Mouse (Mus musculus): ENCODE results near the gene Gjc1. TPM values are rescaled to one million over a fixed set of nuclear protein-coding genes. Genes with fewer than 3 reads are reported as not detected.

Gjc1 gene
- polyA plus RNA-seq, 1 experiment from 2014 or later, result 118 TPM

DNA sequence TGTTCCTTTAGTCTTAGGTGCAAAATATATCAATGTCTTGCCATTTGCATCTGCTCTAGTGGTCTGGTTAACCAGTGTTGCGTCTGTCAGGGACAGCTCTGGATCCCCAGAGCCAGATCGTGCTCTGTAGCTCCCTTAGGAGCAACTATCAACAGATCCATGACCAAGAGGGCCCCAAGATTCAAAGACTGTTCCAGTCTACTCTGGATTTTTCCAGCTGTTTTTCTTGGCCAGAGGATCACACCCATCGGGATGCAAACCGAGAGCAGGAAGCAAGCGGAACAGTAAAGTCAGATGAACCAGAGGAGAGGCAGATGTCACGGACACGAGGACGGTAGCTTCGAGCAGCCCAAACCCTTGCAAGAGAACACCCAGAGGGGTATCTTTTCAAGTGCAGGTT, 16.6 kb upstream of the Gjc1 start:
- Histone ChIP-seq H3K27me3 (no peaks in the 10 kb centered on the region), H3K36me3 (peaks cover 50% of the 10 kb centered on the region), H3K4me2 (no peak overlapping the region), H3K27ac (no peak overlapping the region), H3K4me1 (replicated peaks) (0 out of 2 replicates have a peak, but pooled peaks cover 4% of the 10 kb centered on the region), H3K9ac (replicated peaks) (no peak overlapping the region), H3K9me3 (no peaks in the 10 kb centered on the region), H3K4me3 (replicated peaks) (no peak overlapping the region)
- 89% methylated on average over 9 of the region's 9 CpGs for WGBS
- no peak for ATAC-seq (ENCODE audit: insufficient number of reproducible peaks, insufficient read depth, low FRiP score, low TSS enrichment, low read depth)

DNA sequence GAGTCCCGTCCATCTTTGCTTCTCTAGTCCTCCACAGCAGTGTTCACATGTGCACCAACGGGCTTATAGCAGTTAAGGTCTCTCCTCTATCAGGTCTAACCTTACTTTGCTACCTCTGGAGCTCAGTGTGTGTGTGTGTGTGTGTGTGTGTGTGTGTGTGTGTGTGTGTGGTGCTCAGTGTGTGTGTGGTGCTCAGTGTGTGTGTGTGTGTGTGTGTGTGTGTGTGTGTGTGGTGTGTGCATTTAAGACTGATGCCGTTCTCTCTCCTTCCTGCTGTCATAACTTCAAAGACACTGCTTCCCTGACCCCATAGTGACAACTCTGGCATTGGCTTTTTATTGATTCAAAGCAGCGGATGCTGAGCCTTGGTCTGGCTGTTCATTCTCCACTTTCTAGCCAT, 16.0 kb upstream of the Gjc1 start, which contains the start of gene Higd1b:
TSS of gene Higd1b (plus strand) at position 301 of the 400 bp plus-strand sequence.
- ATAC-seq (ENCODE audit: insufficient number of reproducible peaks, insufficient read depth, low FRiP score, low TSS enrichment, low read depth), result no peak
- Histone ChIP-seq H3K9ac (replicated peaks) (no peak within 1 kb of the TSS), H3K4me2 (no peak within 1 kb of the TSS), H3K27ac (no peak within 1 kb of the TSS), H3K27me3 (no peaks in the 10 kb centered on the region), H3K4me1 (replicated peaks) (0 out of 2 replicates have a peak, but pooled peaks cover 4% of the 10 kb centered on the region), H3K9me3 (no peaks in the 10 kb centered on the region), H3K4me3 (replicated peaks) (no peak within 1 kb of the TSS), H3K36me3 (peaks cover 45% of the 10 kb centered on the region)
- 67% methylated on average over 4 of the region's 4 CpGs for WGBS

DNA sequence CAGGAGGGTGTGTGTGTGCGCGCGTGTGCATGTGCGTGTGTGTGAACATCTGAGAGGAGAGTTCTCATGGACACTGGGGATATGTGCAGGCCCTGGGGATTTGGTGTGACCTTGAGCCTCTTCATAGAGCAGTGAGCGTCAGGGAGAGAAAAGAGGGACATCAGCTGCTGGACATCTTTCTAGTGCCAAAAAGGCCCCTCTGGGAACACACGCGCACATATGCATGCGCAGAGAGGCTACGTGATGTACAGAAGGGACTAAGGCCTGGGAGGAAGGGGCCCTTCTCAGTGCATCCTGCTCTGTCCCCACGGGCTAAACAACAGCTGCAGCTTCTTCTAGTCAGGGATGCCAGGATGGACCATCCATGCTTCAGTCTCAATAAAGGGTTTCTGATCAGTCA, 14.7 kb upstream of the Gjc1 start:
- WGBS, result 91% methylated on average over 10 of the region's 10 CpGs
- ATAC-seq (ENCODE audit: insufficient number of reproducible peaks, insufficient read depth, low FRiP score, low TSS enrichment, low read depth), result no peak
- 0 out of 2 replicates have a peak, but pooled peaks cover 4% of the 10 kb centered on the region for H3K4me1 ChIP-seq (replicated peaks)
- H3K9me3 ChIP-seq, result no peaks in the 10 kb centered on the region
- H3K4me2 ChIP-seq, result no peak overlapping the region
- H3K9ac ChIP-seq (replicated peaks), result no peak overlapping the region
- no peak overlapping the region for H3K27ac ChIP-seq
- H3K36me3 ChIP-seq, result peaks cover 32% of the 10 kb centered on the region
- no peaks in the 10 kb centered on the region for H3K27me3 ChIP-seq
- H3K4me3 ChIP-seq (replicated peaks), result no peak overlapping the region

DNA sequence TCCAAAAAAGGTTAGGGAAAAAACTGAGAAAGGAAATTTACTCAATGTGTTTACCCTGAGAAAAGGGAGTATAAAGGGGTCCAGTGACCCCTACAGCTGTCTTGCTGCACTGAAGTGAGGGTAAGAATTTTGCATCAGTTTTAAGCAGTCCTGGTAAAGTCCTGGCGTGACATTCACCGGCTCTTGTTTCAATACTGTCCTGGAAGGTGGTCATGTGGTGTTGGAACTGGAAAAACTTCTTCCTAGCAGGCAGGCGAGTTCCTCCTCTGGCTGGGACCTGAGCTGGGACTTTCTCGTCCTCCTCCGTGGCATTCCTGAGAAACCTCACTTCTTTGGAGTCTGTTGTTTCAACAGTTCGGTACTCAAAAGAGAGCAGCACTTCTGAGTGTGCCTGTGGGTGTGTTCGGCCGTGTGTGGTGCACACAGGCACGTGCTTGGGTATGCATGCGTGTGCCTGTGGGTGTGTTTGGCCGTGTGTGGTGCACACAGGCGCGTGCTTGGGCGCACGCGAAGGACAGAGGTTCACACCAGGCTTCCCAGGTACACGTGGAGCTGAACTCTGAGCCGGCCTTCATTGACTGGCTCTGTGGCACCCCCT, 13.3 kb upstream of the Gjc1 start:
- peaks cover 18% of the 10 kb centered on the region for H3K36me3 ChIP-seq
- 0 out of 2 replicates have a peak overlapping the region, but pooled peaks have one; percentile 28 for H3K9ac ChIP-seq (replicated peaks)
- H3K9me3 ChIP-seq, result no peaks in the 10 kb centered on the region
- peak overlapping the region; percentile 54; the same call in 1 of the 2 replicates for H3K27ac ChIP-seq
- H3K27me3 ChIP-seq, result no peaks in the 10 kb centered on the region
- no peak overlapping the region for H3K4me2 ChIP-seq
- ATAC-seq (ENCODE audit: insufficient number of reproducible peaks, insufficient read depth, low FRiP score, low TSS enrichment, low read depth), result no peak
- 0 out of 2 replicates have a peak, but pooled peaks cover 4% of the 10 kb centered on the region for H3K4me1 ChIP-seq (replicated peaks)
- WGBS, result 67% methylated on average over 18 of the region's 18 CpGs
- H3K4me3 ChIP-seq (replicated peaks), result no peak overlapping the region

DNA sequence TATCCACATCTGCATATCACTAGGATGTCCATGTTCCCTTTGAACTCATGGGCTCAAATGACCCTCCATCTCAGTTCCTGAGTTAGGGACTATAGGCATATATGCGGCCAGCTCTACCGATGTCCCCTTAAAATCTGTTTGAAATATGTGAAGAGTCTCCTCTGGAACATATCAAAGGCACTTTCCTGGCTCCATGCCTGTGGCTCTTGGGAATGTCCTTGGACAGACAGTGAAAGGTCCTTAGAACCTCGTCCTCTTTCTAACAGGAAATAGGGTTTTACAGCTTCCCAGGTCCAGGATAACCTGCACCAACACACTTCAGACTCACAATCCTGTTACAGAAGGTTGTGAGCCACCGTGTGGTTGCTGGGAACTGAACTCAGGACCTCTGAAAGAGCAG, 10.8 kb upstream of the Gjc1 start:
- Histone ChIP-seq H3K9ac (replicated peaks) (no peak overlapping the region), H3K27me3 (no peaks in the 10 kb centered on the region), H3K4me1 (replicated peaks) (0 out of 2 replicates have a peak, but pooled peaks cover 9% of the 10 kb centered on the region), H3K4me2 (no peak overlapping the region), H3K4me3 (replicated peaks) (no peak overlapping the region), H3K36me3 (no peaks in the 10 kb centered on the region), H3K9me3 (no peaks in the 10 kb centered on the region), H3K27ac (no peak overlapping the region)
- ATAC-seq (ENCODE audit: insufficient number of reproducible peaks, insufficient read depth, low FRiP score, low TSS enrichment, low read depth), result no peak
- WGBS, result 71% methylated on average over 4 of the region's 4 CpGs

DNA sequence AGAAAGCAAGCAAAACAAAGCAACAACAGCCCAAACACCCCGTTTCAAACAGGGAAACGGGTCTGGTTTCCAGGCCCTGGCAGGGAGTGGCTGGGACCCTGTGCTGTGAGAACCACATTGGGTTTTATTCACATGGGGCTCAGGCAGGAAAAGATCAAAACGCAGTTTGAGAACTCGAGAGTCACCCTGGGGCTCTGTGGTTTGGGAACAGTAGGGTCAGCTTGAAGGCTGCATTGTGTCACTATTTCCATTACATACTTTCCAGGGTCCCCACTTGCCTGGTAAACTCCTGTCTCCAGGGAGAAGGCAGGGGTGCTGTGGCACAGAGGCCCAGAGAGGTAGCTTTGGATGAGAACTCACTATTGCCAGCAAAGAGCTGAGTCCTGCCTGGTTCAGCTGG, 7.6 kb upstream of the Gjc1 start:
- Histone ChIP-seq H3K9me3 (no peaks in the 10 kb centered on the region), H3K27me3 (no peaks in the 10 kb centered on the region), H3K4me3 (replicated peaks) (no peak overlapping the region), H3K9ac (replicated peaks) (no peak overlapping the region), H3K36me3 (no peaks in the 10 kb centered on the region), H3K4me1 (replicated peaks) (0 out of 2 replicates have a peak, but pooled peaks cover 5% of the 10 kb centered on the region), H3K27ac (no peak overlapping the region), H3K4me2 (no peak overlapping the region)
- WGBS, result 55% methylated on average over 4 of the region's 4 CpGs
- no peak for ATAC-seq (ENCODE audit: insufficient number of reproducible peaks, insufficient read depth, low FRiP score, low TSS enrichment, low read depth)

DNA sequence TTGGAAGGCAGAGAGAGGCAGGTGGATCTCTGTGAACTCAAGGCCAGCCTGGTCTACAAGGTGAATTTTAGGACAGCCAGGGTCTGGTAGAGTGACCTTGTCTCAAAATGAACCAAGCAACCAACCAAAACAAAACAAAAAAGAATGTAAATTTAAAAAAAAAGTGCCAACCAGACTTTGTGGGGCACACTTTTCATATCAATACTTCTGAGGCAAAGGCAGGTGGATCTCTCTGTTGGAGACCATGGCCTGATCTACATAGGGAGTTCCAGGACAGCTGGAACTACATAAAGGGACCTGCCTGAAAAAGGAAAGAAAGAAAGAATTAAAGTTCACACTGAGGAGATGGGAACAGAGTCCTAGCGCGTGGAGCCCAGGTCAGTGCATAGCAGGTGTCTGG, 7.0 kb upstream of the Gjc1 start:
- ATAC-seq (ENCODE audit: insufficient number of reproducible peaks, insufficient read depth, low FRiP score, low TSS enrichment, low read depth), result no peak
- no peak overlapping the region for H3K27ac ChIP-seq
- H3K9ac ChIP-seq (replicated peaks), result no peak overlapping the region
- no peaks in the 10 kb centered on the region for H3K9me3 ChIP-seq
- 74% methylated on average over 2 of the region's 2 CpGs for WGBS
- no peak overlapping the region for H3K4me2 ChIP-seq
- H3K4me1 ChIP-seq (replicated peaks), result 0 out of 2 replicates have a peak, but pooled peaks cover 5% of the 10 kb centered on the region
- no peaks in the 10 kb centered on the region for H3K27me3 ChIP-seq
- H3K36me3 ChIP-seq, result no peaks in the 10 kb centered on the region
- H3K4me3 ChIP-seq (replicated peaks), result no peak overlapping the region

DNA sequence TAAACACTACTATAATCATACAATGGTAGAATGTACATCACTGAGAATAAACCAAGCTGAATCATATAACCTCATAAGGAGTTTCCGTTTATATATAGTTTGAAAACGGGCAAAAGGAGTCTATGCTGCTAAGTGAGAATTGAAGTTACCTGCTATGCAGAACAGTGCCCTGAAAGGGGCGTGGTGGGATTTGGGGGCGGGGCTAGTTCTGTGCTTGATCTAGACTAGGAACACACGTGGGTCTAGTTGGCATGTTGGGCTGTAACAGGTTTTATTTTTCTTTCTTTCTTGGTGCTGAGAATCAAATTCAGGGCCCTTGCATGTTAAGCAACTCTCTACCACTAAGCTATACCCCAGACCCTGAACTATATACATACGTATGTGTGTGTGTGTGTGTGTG, 1.7 kb upstream of the Gjc1 start:
- no peak overlapping the region for H3K9ac ChIP-seq (replicated peaks)
- peaks cover 25% of the 10 kb centered on the region for H3K4me1 ChIP-seq (replicated peaks)
- no peak overlapping the region for H3K4me3 ChIP-seq (replicated peaks)
- no peak overlapping the region for H3K4me2 ChIP-seq
- WGBS, result 58% methylated on average over 6 of the region's 6 CpGs
- H3K27ac ChIP-seq, result no peak overlapping the region
- no peaks in the 10 kb centered on the region for H3K9me3 ChIP-seq
- no peaks in the 10 kb centered on the region for H3K36me3 ChIP-seq
- no peak for ATAC-seq (ENCODE audit: insufficient number of reproducible peaks, insufficient read depth, low FRiP score, low TSS enrichment, low read depth)
- H3K27me3 ChIP-seq, result no peaks in the 10 kb centered on the region

DNA sequence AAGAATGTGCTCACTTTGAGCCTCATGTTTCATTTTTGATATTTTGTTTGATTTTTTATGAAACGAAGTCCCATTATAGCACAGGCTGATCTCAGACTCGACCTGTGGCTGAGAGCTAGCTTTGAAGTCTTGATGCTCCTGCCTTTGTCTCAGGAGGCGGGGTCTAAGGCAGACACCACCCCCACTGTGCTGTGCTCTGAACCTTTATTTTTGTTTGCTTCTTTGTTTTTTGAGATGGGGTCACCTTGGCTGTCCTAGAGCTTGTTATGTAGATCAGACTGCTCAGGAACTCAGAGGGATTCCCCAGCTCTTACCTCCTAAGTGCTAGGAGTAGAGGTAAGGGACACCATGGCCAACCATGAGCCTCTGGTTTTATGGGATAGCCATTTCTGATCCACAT, 932 bp upstream of the Gjc1 start:
- no peaks in the 10 kb centered on the region for H3K9me3 ChIP-seq
- peaks cover 3% of the 10 kb centered on the region; the same call in 1 of the 2 replicates for H3K36me3 ChIP-seq
- H3K4me1 ChIP-seq (replicated peaks), result peaks cover 31% of the 10 kb centered on the region
- no peak overlapping the region for H3K27ac ChIP-seq
- H3K27me3 ChIP-seq, result no peaks in the 10 kb centered on the region
- no peak overlapping the region for H3K4me2 ChIP-seq
- no peak overlapping the region for H3K9ac ChIP-seq (replicated peaks)
- H3K4me3 ChIP-seq (replicated peaks), result no peak overlapping the region
- WGBS, result 9% methylated on average over 3 of the region's 3 CpGs
- no peak for ATAC-seq (ENCODE audit: insufficient number of reproducible peaks, insufficient read depth, low FRiP score, low TSS enrichment, low read depth)

DNA sequence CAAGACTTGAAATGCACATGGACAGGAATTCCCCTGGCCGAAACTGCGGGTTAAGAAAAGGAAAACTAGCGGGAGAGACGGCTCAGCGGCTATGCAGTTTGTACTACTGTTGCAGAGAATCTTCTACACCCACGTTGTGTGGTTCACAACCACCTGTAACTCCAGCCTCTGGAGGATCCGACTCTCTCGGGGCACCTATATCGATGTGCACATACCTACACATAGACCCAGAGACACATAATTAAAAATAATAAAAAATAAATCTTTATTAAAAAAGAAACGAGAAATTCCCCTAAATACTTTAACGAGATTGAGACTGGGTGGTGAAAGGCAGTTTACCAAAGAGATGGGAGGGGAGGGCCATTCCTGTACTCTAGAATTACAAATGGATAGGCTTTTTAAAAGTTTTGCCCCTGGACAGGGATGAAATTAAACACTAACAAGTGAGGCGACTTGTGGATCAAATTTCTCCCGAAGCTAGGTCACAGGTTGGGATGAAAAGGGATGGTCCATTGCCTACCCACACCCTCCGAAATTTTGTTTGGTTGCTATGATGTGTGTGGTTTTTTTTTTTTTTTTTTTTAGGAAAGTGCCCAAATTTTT, 384 bp upstream of the Gjc1 start:
- Histone ChIP-seq H3K36me3 (peaks cover 3% of the 10 kb centered on the region; the same call in 1 of the 2 replicates), H3K9me3 (no peaks in the 10 kb centered on the region), H3K9ac (replicated peaks) (no peak overlapping the region), H3K4me3 (replicated peaks) (peak overlapping the region; percentile 74), H3K27me3 (no peaks in the 10 kb centered on the region), H3K27ac (peak overlapping the region; percentile 100), H3K4me1 (replicated peaks) (peaks cover 36% of the 10 kb centered on the region), H3K4me2 (peak overlapping the region; percentile 75)
- peak; percentile 50 for ATAC-seq (ENCODE audit: insufficient number of reproducible peaks, insufficient read depth, low FRiP score, low TSS enrichment, low read depth)
- WGBS, result 2% methylated on average over 14 of the region's 14 CpGs

DNA sequence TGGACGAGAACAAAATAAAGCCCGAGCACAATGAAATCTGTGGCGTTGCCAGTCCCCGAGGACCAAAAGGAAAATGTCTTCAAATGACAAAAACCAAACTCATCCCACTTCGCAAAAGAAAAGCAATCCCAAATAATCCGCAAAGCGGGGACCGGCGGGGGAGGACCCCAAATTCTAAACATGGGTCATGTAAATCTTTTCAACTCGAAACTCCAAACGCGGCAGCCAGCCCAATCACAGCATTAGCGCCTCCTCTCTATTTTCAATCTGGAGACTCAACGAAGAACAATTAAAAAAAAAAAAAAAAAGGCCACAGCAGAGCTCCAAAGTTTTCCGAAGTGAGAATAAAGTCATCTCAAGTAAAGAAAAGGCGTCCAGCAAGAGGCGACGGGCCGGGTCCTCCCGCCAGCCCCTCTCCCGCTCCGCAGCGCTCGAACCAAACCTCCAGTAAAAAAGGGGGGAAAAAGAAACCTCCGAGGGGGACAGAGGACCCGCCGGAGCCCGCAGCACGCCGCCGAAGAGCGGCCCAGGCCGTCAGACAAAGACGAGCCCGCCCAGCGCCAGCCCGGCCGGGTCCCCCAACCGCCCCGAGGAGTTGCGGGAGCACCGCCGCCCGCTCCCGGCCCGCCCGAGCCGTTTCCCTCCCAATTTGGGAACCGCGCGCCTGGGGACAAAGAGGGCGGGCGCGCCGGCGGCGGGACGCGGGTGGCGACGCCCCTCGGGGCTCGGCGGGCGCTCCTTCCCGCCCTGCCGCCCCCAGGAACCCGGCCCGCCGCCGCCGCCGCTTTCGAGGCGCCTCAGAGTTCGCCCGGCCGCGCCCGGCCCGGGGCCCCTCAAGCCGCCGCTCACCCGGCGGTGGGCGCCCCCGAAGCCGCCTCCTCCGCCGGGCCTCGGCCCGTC, 1.1 kb downstream of the Gjc1 start:
- Histone ChIP-seq H3K4me1 (replicated peaks) (peaks cover 48% of the 10 kb centered on the region), H3K4me2 (peak overlapping the region; percentile 75), H3K9ac (replicated peaks) (peak overlapping the region; percentile 99), H3K27ac (peak overlapping the region; percentile 100), H3K9me3 (no peaks in the 10 kb centered on the region), H3K27me3 (no peaks in the 10 kb centered on the region), H3K4me3 (replicated peaks) (peak overlapping the region; percentile 74), H3K36me3 (peaks cover 3% of the 10 kb centered on the region; the same call in 1 of the 2 replicates)
- under 1% methylated on average over 61 of the region's 92 CpGs for WGBS
- no peak for ATAC-seq (ENCODE audit: insufficient number of reproducible peaks, insufficient read depth, low FRiP score, low TSS enrichment, low read depth)

Data from limb, embryonic 12.5 days (tissue).